Mouse (Mus musculus) stomach, postnatal 0 days (tissue): ENCODE measurements at regions not wholly inside any gene's neighbourhood (a gene's known extent, or its start where the extent isn't known, plus 50 kb on each side); places are given as distances from the start of the nearest gene placed in this dataset.

ENCODE experiments used
- ATAC-seq: fragments of 200-750 bp; cut with Nextera tagmentation; 2 replicates; pipeline ENCODE4 v1.8.0; 2017; ENCODE audit not compliant: low FRiP score, low TSS enrichment
- DNase-seq: peaks from one replicate; pipeline ENCODE4 v3.0.0-alpha.2; 2016; ENCODE audit warnings: low spot score
- H3K27ac ChIP-seq: fragments of 300-500 bp; sonication (generic); replicated peaks from 2 replicates; pipeline ENCODE4 v1.5.1; 2014; ENCODE audit warnings: mild to moderate bottlenecking, control low read depth
- H3K27me3 ChIP-seq: fragments of 300-500 bp; sonication (generic); 2 replicates; pipeline ENCODE4 v1.6.1; 2014; ENCODE audit warnings: low read length; ENCODE audit not compliant: control insufficient read depth, insufficient read depth
- H3K36me3 ChIP-seq: fragments of 300-500 bp; sonication (generic); 2 replicates; pipeline ENCODE4 v1.6.1; 2014; ENCODE audit warnings: low read length, mixed read lengths; ENCODE audit not compliant: control insufficient read depth, insufficient read depth
- H3K4me1 ChIP-seq: fragments of 300-500 bp; sonication (generic); replicated peaks from 2 replicates; pipeline ENCODE4 v1.6.1; 2014; ENCODE audit warnings: antibody characterized with exemption; ENCODE audit not compliant: control insufficient read depth, insufficient read depth
- H3K4me2 ChIP-seq: fragments of 300-500 bp; sonication (generic); replicated peaks from 2 replicates; pipeline ENCODE4 v1.6.1; 2014; ENCODE audit warnings: low read depth, mild to moderate bottlenecking, control low read depth, moderate library complexity
- H3K4me3 ChIP-seq: fragments of 300-500 bp; sonication (generic); 2 replicates; pipeline ENCODE4 v1.5.1; 2014; ENCODE audit warnings: low read depth, low read length, control low read depth
- H3K9ac ChIP-seq: fragments of 300-500 bp; sonication (generic); 2 replicates; pipeline ENCODE4 v1.6.1; 2014; ENCODE audit warnings: mild to moderate bottlenecking, low read length, control low read depth, mixed read lengths
- H3K9me3 ChIP-seq: fragments of 300-500 bp; sonication (generic); 2 replicates; pipeline ENCODE4 v1.6.1; 2016; ENCODE audit warnings: low read length; ENCODE audit not compliant: control insufficient read depth
- CTCF ChIP-seq: IDR thresholded peaks from 2 replicates; pipeline ENCODE4 v1.5.1; 2016; ENCODE audit warnings: antibody characterized with exemption, low read depth, mild to moderate bottlenecking, moderate library complexity
- EP300 ChIP-seq: optimal IDR thresholded peaks from 2 replicates; pipeline ENCODE3; 2016; ENCODE audit warnings: antibody characterized with exemption
- WGBS: fragments of 180-500 bp; shearing (Covaris S2); extraction: QIAGEN DNeasy Blood & Tissue Kit; methylation state at CpG from one replicate; pipeline ENCODE4 v1.1.7; 2014; 5-methylcytosine and 5-hydroxymethylcytosine counted together

- Histone ChIP-seq H3K4me2 (no peak overlapping the region), H3K36me3 (no peaks in the 10 kb centered on the region), H3K9ac (no peak overlapping the region), H3K27ac (no peak overlapping the region), H3K4me1 (no peaks in the 10 kb centered on the region), H3K9me3 (no peaks in the 10 kb centered on the region), H3K4me3 (no peak overlapping the region), H3K27me3 (no peaks in the 10 kb centered on the region)
- WGBS: 57% methylated on average over 3 of the region's 3 CpGs
- TF ChIP-seq EP300: no peak
- no peak for TF ChIP-seq CTCF
- ATAC-seq: no peak
- DNase-seq: no peak
These were observed 65.9 kb downstream of the Tmem215 start for GRCm38 (mm10) chr4:40537859-40538258.

- Histone ChIP-seq H3K9ac (no peak overlapping the region), H3K4me3 (no peak overlapping the region), H3K27me3 (no peaks in the 10 kb centered on the region), H3K36me3 (no peaks in the 10 kb centered on the region), H3K9me3 (no peaks in the 10 kb centered on the region), H3K4me1 (no peaks in the 10 kb centered on the region), H3K27ac (no peak overlapping the region), H3K4me2 (no peak overlapping the region)
- DNase-seq (no peak), ATAC-seq (no peak)
- TF ChIP-seq CTCF: no peak
- WGBS: 70% methylated on average over 8 of the region's 8 CpGs
These were observed 71.4 kb downstream of the Tmem215 start for GRCm38 (mm10) chr4:40543085-40544048.

- Histone ChIP-seq H3K9me3 (no peaks in the 10 kb centered on the region), H3K27me3 (no peaks in the 10 kb centered on the region), H3K4me2 (no peak overlapping the region), H3K27ac (no peak overlapping the region), H3K4me3 (no peak overlapping the region), H3K4me1 (no peaks in the 10 kb centered on the region), H3K36me3 (no peaks in the 10 kb centered on the region), H3K9ac (no peak overlapping the region)
- ATAC-seq (no peak), DNase-seq (no peak)
- no peak for TF ChIP-seq CTCF
- TF ChIP-seq EP300: no peak
- 22% methylated on average over 4 of the region's 4 CpGs for WGBS
These were observed 72.1 kb downstream of the Tmem215 start for GRCm38 (mm10) chr4:40544056-40544455.

- Histone ChIP-seq H3K9ac (no peak overlapping the region), H3K4me2 (no peak overlapping the region), H3K4me3 (no peak overlapping the region), H3K27ac (no peak overlapping the region), H3K36me3 (no peaks in the 10 kb centered on the region), H3K9me3 (no peaks in the 10 kb centered on the region), H3K4me1 (no peaks in the 10 kb centered on the region), H3K27me3 (no peaks in the 10 kb centered on the region)
- TF ChIP-seq EP300 (no peak), CTCF (no peak)
- DNase-seq (no peak), ATAC-seq (no peak)
These were observed 72.8 kb downstream of the Tmem215 start for GRCm38 (mm10) chr4:40544806-40545205.

GRCm38 (mm10) chr4:40545700-40546099 is 73.7 kb downstream of the Tmem215 start:
- no peaks in the 10 kb centered on the region for H3K36me3 ChIP-seq
- H3K27me3 ChIP-seq: no peaks in the 10 kb centered on the region
- no peak overlapping the region for H3K4me3 ChIP-seq
- 71% methylated on average over 5 of the region's 5 CpGs for WGBS
- ATAC-seq (no peak), DNase-seq (no peak)
- H3K9ac ChIP-seq: no peak overlapping the region
- H3K9me3 ChIP-seq: no peaks in the 10 kb centered on the region
- TF ChIP-seq EP300: no peak
- TF ChIP-seq CTCF: no peak
- no peak overlapping the region for H3K27ac ChIP-seq
- H3K4me1 ChIP-seq: no peaks in the 10 kb centered on the region
- no peak overlapping the region for H3K4me2 ChIP-seq

GRCm38 (mm10) chr4:40559824-40560223 is 87.8 kb downstream of the Tmem215 start:
- TF ChIP-seq CTCF: no peak
- TF ChIP-seq EP300: no peak
- no peak for DNase-seq
- Histone ChIP-seq H3K9ac (no peak overlapping the region), H3K27me3 (no peaks in the 10 kb centered on the region), H3K9me3 (no peaks in the 10 kb centered on the region), H3K4me2 (no peak overlapping the region), H3K36me3 (no peaks in the 10 kb centered on the region), H3K27ac (no peak overlapping the region), H3K4me1 (no peaks in the 10 kb centered on the region), H3K4me3 (no peak overlapping the region)
- peak; percentile 54; the same call in 1 of the 2 replicates for ATAC-seq
- 35% methylated on average over 2 of the region's 2 CpGs for whole genome bisulfite sequencing
